Mouse (Mus musculus): Measurements from ENCODE around the gene Tmem109. TPM values are rescaled to one million over a fixed set of nuclear protein-coding genes. Genes with fewer than 3 reads are reported as not detected.

The Tmem109 gene
- total RNA-seq, 2 experiments from 2014 or later, result 46.4 to 54.5 TPM

GRCm38 (mm10) chr19:10824061-10824460, 57.7 kb downstream of the Tmem109 start:
- no peak for TF ChIP-seq CTCF (conservative IDR thresholded peaks at IDR 0.05)
- no peak overlapping the region for H3K27ac ChIP-seq
- DNase-seq (ENCODE audit: low spot score in 2 of 2), result no peak
- H3K4me3 ChIP-seq, result no peak overlapping the region

- DNase-seq (ENCODE audit: low spot score in 2 of 2), result no peak
- no peak for TF ChIP-seq CTCF (conservative IDR thresholded peaks at IDR 0.05)
- Histone ChIP-seq H3K4me3 (no peak overlapping the region), H3K27ac (no peak overlapping the region)
Measured at GRCm38 (mm10) chr19:10822534-10822933, 59.3 kb downstream of the Tmem109 start.

GRCm38 (mm10) chr19:10821319-10821718, 60.5 kb downstream of the Tmem109 start:
- TF ChIP-seq CTCF (conservative IDR thresholded peaks at IDR 0.05), result no peak
- H3K27ac ChIP-seq, result no peak overlapping the region
- no peak overlapping the region for H3K4me3 ChIP-seq
- DNase-seq (ENCODE audit: low spot score in 2 of 2), result no peak

Other genes starting within 250 kb of the Tmem109 start
- under 1 TPM; 0.39 to 0.72 TPM for gene Vwce, start 247.8 kb downstream of the Tmem109 start, total RNA-seq (2021)
- not detected for gene Pga5, start 203.9 kb downstream of the Tmem109 start, total RNA-seq (2021)
- gene Vps37c, start 193.3 kb downstream of the Tmem109 start, total RNA-seq (2021), result 10 to 100 TPM; 21.7 to 22.4 TPM
- not detected for gene Cd5, start 143.0 kb downstream of the Tmem109 start, total RNA-seq (2021)
- gene Cd6, start 51.9 kb downstream of the Tmem109 start, total RNA-seq (2021), result under 1 TPM in 1 of 2 experiments, not detected in 1; 0.32 TPM
- gene Slc15a3, start 42.3 kb downstream of the Tmem109 start, total RNA-seq (2021), result 1 to 10 TPM; 1.3 TPM
- gene Tmem132a, start 12.1 kb downstream of the Tmem109 start, total RNA-seq (2021), result 100 to 1,000 TPM; 168 to 171 TPM
- gene Prpf19, start 13.2 kb upstream of the Tmem109 start, total RNA-seq (2021), result 100 to 1,000 TPM; 196 to 198 TPM
- not detected for gene Zp1, start 38.6 kb upstream of the Tmem109 start, total RNA-seq (2021)
- under 1 TPM in 1 of 2 experiments, not detected in 1; 0.25 TPM for gene Ptgdr2, start 55.2 kb upstream of the Tmem109 start, total RNA-seq (2021)
- gene Ccdc86, start 67.3 kb upstream of the Tmem109 start, total RNA-seq (2021), result 1 to 10 TPM; 7.9 to 9.7 TPM
- gene Ms4a10, start 92.7 kb upstream of the Tmem109 start, total RNA-seq (2021), result not detected
- gene Ms4a15, start 111.2 kb upstream of the Tmem109 start, total RNA-seq (2021), result not detected
- gene Ms4a18, start 136.0 kb upstream of the Tmem109 start, total RNA-seq (2021), result not detected
- under 1 TPM in 1 of 2 experiments, not detected in 1; 0.36 TPM for gene Ms4a8a, start 199.1 kb upstream of the Tmem109 start, total RNA-seq (2021)
- gene 1700017D01Rik, start 248.9 kb upstream of the Tmem109 start, total RNA-seq (2021), result not detected